Mouse (Mus musculus) limb, embryonic 11.5 days (tissue): ENCODE results near the gene Eif4b. TPM values are rescaled to one million over a fixed set of nuclear protein-coding genes. Genes with fewer than 3 reads are reported as not detected.

ENCODE experiments used
- ATAC-seq: fragments of 200-750 bp; cut with Nextera tagmentation; 2 replicates; pipeline ENCODE4 v1.8.0; 2017; ENCODE audit warnings: low read depth; ENCODE audit not compliant: insufficient number of reproducible peaks, low FRiP score, low TSS enrichment
- DNase-seq: peaks from one replicate; pipeline ENCODE4 v3.0.0-alpha.2; 2015; ENCODE audit warnings: low spot score
- H3K27ac ChIP-seq: fragments of 300-500 bp; sonication (generic); replicated peaks from 2 replicates; pipeline ENCODE4 v1.5.1; 2014; ENCODE audit warnings: low read depth, mild to moderate bottlenecking, low read length
- H3K27me3 ChIP-seq: fragments of 300-500 bp; sonication (generic); 2 replicates; pipeline ENCODE4 v1.6.1; 2014; ENCODE audit warnings: mild to moderate bottlenecking, low read length, mixed read lengths; ENCODE audit not compliant: control insufficient read depth, insufficient read depth
- H3K36me3 ChIP-seq: fragments of 300-500 bp; sonication (generic); 2 replicates; pipeline ENCODE4 v1.6.1; 2014; ENCODE audit warnings: mild to moderate bottlenecking, low read length, moderate library complexity, mixed read lengths; ENCODE audit not compliant: control insufficient read depth, insufficient read depth
- H3K4me1 ChIP-seq: fragments of 300-500 bp; sonication (generic); 2 replicates; pipeline ENCODE4 v1.6.1; 2014; ENCODE audit warnings: low read length, mixed read lengths; ENCODE audit not compliant: control insufficient read depth, insufficient read depth
- H3K4me2 ChIP-seq: fragments of 300-500 bp; sonication (generic); 2 replicates; pipeline ENCODE4 v1.6.1; 2014; ENCODE audit warnings: low read depth, mild to moderate bottlenecking, moderate library complexity; ENCODE audit not compliant: severe bottlenecking
- H3K4me3 ChIP-seq: fragments of 300-500 bp; sonication (generic); 2 replicates; pipeline ENCODE4 v1.5.1; 2014; ENCODE audit warnings: low read depth, low read length
- H3K9ac ChIP-seq: fragments of 300-500 bp; sonication (generic); 2 replicates; pipeline ENCODE4 v1.6.1; 2014; ENCODE audit warnings: mild to moderate bottlenecking, low read length
- H3K9me3 ChIP-seq: fragments of 300-500 bp; sonication (generic); 2 replicates; pipeline ENCODE4 v1.6.1; 2016; ENCODE audit warnings: low read length; ENCODE audit not compliant: control insufficient read depth
- WGBS: fragments of 180-500 bp; shearing (Covaris S2); extraction: QIAGEN DNeasy Blood & Tissue Kit; methylation state at CpG from one replicate; pipeline ENCODE4 v1.1.7; 2014; 5-methylcytosine and 5-hydroxymethylcytosine counted together
- polyA plus RNA-seq: library from polyadenylated mRNA; unstranded; fragments of >200 nt; fragmentation: Nextera tagmentation; extraction: Ambion mirVana; gene quantifications from 2 replicates; pipeline ENCODE4 v1.2.1, GENCODE M21; 2014

The Eif4b gene
- polyA plus RNA-seq, 1 experiment from 2014 or later = 131 TPM

GRCm38 (mm10) chr15:102145330-102145729 is 71.8 kb downstream of the Eif4b start:
- no peaks in the 10 kb centered on the region for H3K36me3 ChIP-seq
- no peak overlapping the region for H3K27ac ChIP-seq
- no peak overlapping the region for H3K4me2 ChIP-seq
- H3K9me3 ChIP-seq = no peaks in the 10 kb centered on the region
- DNase-seq (no peak), ATAC-seq (no peak)
- no peak overlapping the region for H3K4me3 ChIP-seq
- H3K27me3 ChIP-seq = peaks cover 30% of the 10 kb centered on the region
- H3K4me1 ChIP-seq = peaks cover 3% of the 10 kb centered on the region
- WGBS = 89% methylated on average over 10 of the region's 10 CpGs
- H3K9ac ChIP-seq = no peak overlapping the region

- WGBS = 89% methylated on average over 5 of the region's 5 CpGs
- ATAC-seq (no peak), DNase-seq (no peak)
- Histone ChIP-seq H3K4me3 (no peak overlapping the region), H3K36me3 (no peaks in the 10 kb centered on the region), H3K27me3 (peaks cover 30% of the 10 kb centered on the region), H3K4me2 (no peak overlapping the region), H3K9ac (no peak overlapping the region), H3K4me1 (peaks cover 11% of the 10 kb centered on the region), H3K27ac (no peak overlapping the region), H3K9me3 (no peaks in the 10 kb centered on the region)
These were observed 72.5 kb downstream of the Eif4b start for GRCm38 (mm10) chr15:102146089-102146488.

Other genes with a start within 250 kb of the Eif4b start
- 0.61 and 0.75 TPM in 2 replicates for gene Krt1, start 223.0 kb upstream of the Eif4b start, polyA plus RNA-seq
- not detected in 2 replicates for gene Krt77, start 204.1 kb upstream of the Eif4b start, polyA plus RNA-seq
- gene Krt76, start 180.9 kb upstream of the Eif4b start, polyA plus RNA-seq = not detected in 2 replicates
- gene Krt4, start 149.0 kb upstream of the Eif4b start, polyA plus RNA-seq = not detected in 2 replicates
- not detected in 2 replicates for gene Krt79, start 133.4 kb upstream of the Eif4b start, polyA plus RNA-seq
- gene Krt78, start 119.5 kb upstream of the Eif4b start, polyA plus RNA-seq = not detected in 2 replicates
- gene Krt8, start 69.3 kb upstream of the Eif4b start, polyA plus RNA-seq = 21.3 and 22.7 TPM in 2 replicates
- 26.8 and 30.1 TPM in 2 replicates for gene Krt18, start 45.6 kb upstream of the Eif4b start, polyA plus RNA-seq
- 14.6 and 15.6 TPM in 2 replicates for gene Tns2, start 26.6 kb downstream of the Eif4b start, polyA plus RNA-seq
- gene Spryd3, start 62.5 kb downstream of the Eif4b start, polyA plus RNA-seq = 7.2 and 10.0 TPM in 2 replicates
- gene Igfbp6, start 70.6 kb downstream of the Eif4b start, polyA plus RNA-seq = 0.17 and 0.57 TPM in 2 replicates
- gene Soat2, start 76.8 kb downstream of the Eif4b start, polyA plus RNA-seq = 0.09 and 0.24 TPM in 2 replicates
- 67.5 and 71.1 TPM in 2 replicates for gene Zfp740, start 129.5 kb downstream of the Eif4b start, polyA plus RNA-seq
- gene Csad, start 131.0 kb downstream of the Eif4b start, polyA plus RNA-seq = 37.3 and 37.5 TPM in 2 replicates
- 0.57 and 0.71 TPM in 2 replicates for gene Itgb7, start 158.2 kb downstream of the Eif4b start, polyA plus RNA-seq
- 118 and 119 TPM in 2 replicates for gene Rarg, start 183.7 kb downstream of the Eif4b start, polyA plus RNA-seq
- 0.88 and 1.1 TPM in 2 replicates for gene Gm9918, start 196.8 kb downstream of the Eif4b start, polyA plus RNA-seq
- 58.5 and 62.8 TPM in 2 replicates for gene Mfsd5, start 205.7 kb downstream of the Eif4b start, polyA plus RNA-seq
- 43.3 and 46.9 TPM in 2 replicates for gene Espl1, start 222.5 kb downstream of the Eif4b start, polyA plus RNA-seq